ENCODE assay signal across 7 mouse cellular contexts in the genomic region with DNA sequence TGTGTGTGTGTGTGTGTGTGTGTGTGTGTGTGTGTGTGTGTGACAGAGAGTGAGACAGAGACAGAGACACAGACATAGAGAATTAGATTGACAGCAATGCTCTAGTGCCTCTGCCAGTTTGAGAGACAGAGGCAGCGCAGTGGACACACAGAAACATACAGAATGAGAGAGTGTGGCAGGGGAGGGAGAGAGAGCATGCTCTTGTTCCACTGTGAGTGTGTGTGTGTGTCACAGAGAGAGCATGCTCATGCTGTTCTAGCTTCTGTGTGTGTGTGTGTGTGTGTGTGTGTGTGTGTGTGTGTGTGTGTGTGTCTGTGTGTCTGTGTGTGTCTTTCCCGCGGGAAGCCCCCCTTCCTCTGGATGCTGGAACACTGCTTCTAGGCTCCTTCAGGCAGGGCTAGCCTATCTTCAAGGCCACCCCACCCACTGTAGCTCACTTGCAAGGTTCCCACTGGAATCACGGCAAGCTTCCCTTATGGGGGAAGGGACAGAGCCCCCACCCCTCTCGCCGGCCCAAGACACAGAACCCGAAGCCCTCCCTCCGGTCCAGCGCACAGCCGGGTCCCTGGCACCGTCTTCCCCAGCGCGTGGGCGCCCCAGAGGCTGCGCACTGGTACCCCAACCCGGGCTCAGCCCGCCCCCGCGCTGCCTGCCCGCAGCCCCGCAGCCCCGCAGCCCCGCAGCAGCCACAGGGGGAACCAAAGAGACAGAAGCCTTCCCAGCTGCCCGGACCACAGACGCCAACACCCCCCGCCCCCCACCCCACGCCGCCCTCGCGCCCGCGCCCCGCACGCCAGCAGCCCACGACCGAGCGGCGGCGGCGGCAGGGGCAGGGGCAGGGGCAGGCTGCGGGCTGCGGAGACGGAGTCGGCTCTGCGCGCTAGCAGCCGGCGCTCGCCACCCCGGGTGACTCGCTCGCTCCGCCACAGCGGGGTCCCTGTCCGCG.
DNase-seq lines count a peak whose midpoint lies in the region; ATAC-seq lines count a peak whose summit lies in the region.
"Not testable (repeated sequence)": the region's sequence is repeated elsewhere in the genome, so short reads cannot be mapped to it uniquely, and the experiment has no call there.

No protein-coding gene starts in this region.

- H3K4me2 ChIP-seq in embryonic facial prominence, embryonic 12.5 days (replicated peaks); forebrain, embryonic 15.5 days (replicated peaks); hindbrain, embryonic 11.5 days (replicated peaks; ENCODE audit: low read depth, low read length); intestine, embryonic 15.5 days (replicated peaks); limb, embryonic 12.5 days; midbrain, embryonic 11.5 days; neural tube, embryonic 12.5 days (replicated peaks): not testable (repeated sequence)

- no CpG with 5 or more reads among the region's 56 CpGs for WGBS in embryonic facial prominence, embryonic 12.5 days
- no CpG with 5 or more reads among the region's 56 CpGs for WGBS in forebrain, embryonic 15.5 days
- no CpG with 5 or more reads among the region's 56 CpGs for WGBS in hindbrain, embryonic 11.5 days
- WGBS in intestine, embryonic 15.5 days = no CpG with 5 or more reads among the region's 56 CpGs
- WGBS in limb, embryonic 12.5 days = no CpG with 5 or more reads among the region's 56 CpGs
- no CpG with 5 or more reads among the region's 56 CpGs for WGBS in midbrain, embryonic 11.5 days
- no CpG with 5 or more reads among the region's 56 CpGs for WGBS in neural tube, embryonic 12.5 days

- H3K9me3 ChIP-seq in embryonic facial prominence, embryonic 12.5 days; forebrain, embryonic 15.5 days; hindbrain, embryonic 11.5 days (ENCODE audit: control insufficient read depth, low read length); intestine, embryonic 15.5 days; limb, embryonic 12.5 days; midbrain, embryonic 11.5 days (ENCODE audit: control insufficient read depth, low read length); neural tube, embryonic 12.5 days: not testable (repeated sequence)

- DNase-seq in hindbrain, embryonic 11.5 days (ENCODE audit: low spot score); midbrain, embryonic 11.5 days (ENCODE audit: low spot score, missing footprints): not testable (repeated sequence)

- not testable (repeated sequence) for H3K36me3 ChIP-seq in embryonic facial prominence, embryonic 12.5 days; forebrain, embryonic 15.5 days; hindbrain, embryonic 11.5 days (ENCODE audit: control insufficient read depth, insufficient read depth, low read length); intestine, embryonic 15.5 days; limb, embryonic 12.5 days; midbrain, embryonic 11.5 days (ENCODE audit: control insufficient read depth, insufficient read depth, low read length); neural tube, embryonic 12.5 days

- ATAC-seq in embryonic facial prominence, embryonic 12.5 days (ENCODE audit: insufficient number of reproducible peaks, insufficient read depth, low FRiP score, low TSS enrichment) = 0 out of 2 replicates have a peak, but pooled peaks have one; percentile 47
- peak; percentile 88 for ATAC-seq in forebrain, embryonic 15.5 days (replicated peaks)
- ATAC-seq in hindbrain, embryonic 11.5 days (ENCODE audit: low FRiP score) = peak; percentile 85
- peak; percentile 76 for ATAC-seq in intestine, embryonic 15.5 days
- ATAC-seq in limb, embryonic 12.5 days (ENCODE audit: insufficient number of reproducible peaks, insufficient read depth, low FRiP score, low TSS enrichment, low read depth) = peak; percentile 69
- peak; percentile 82 for ATAC-seq in midbrain, embryonic 11.5 days (ENCODE audit: low FRiP score)
- peak; percentile 79 for ATAC-seq in neural tube, embryonic 12.5 days (ENCODE audit: low FRiP score, low read depth)

- not testable (repeated sequence) for H3K27me3 ChIP-seq in embryonic facial prominence, embryonic 12.5 days; forebrain, embryonic 15.5 days; hindbrain, embryonic 11.5 days (ENCODE audit: control insufficient read depth, insufficient read depth, low read length); intestine, embryonic 15.5 days (replicated peaks); limb, embryonic 12.5 days; midbrain, embryonic 11.5 days (ENCODE audit: control insufficient read depth, insufficient read depth, low read length); neural tube, embryonic 12.5 days (replicated peaks)

- not testable (repeated sequence) for H3K4me3 ChIP-seq in embryonic facial prominence, embryonic 12.5 days; forebrain, embryonic 15.5 days; hindbrain, embryonic 11.5 days (ENCODE audit: low read depth, low read length); intestine, embryonic 15.5 days (replicated peaks); limb, embryonic 12.5 days (replicated peaks); midbrain, embryonic 11.5 days (ENCODE audit: low read depth, low read length); neural tube, embryonic 12.5 days

- H3K4me1 ChIP-seq in embryonic facial prominence, embryonic 12.5 days; forebrain, embryonic 15.5 days; hindbrain, embryonic 11.5 days (replicated peaks; ENCODE audit: control insufficient read depth, insufficient read depth, low read length); intestine, embryonic 15.5 days (replicated peaks); limb, embryonic 12.5 days (replicated peaks); midbrain, embryonic 11.5 days (ENCODE audit: control insufficient read depth, insufficient read depth, low read length); neural tube, embryonic 12.5 days: not testable (repeated sequence)

- not testable (repeated sequence) for H3K9ac ChIP-seq in embryonic facial prominence, embryonic 12.5 days; forebrain, embryonic 15.5 days (replicated peaks); hindbrain, embryonic 11.5 days (ENCODE audit: low read depth, low read length); intestine, embryonic 15.5 days; limb, embryonic 12.5 days (replicated peaks); midbrain, embryonic 11.5 days (ENCODE audit: low read length); neural tube, embryonic 12.5 days

- not testable (repeated sequence) for H3K27ac ChIP-seq in embryonic facial prominence, embryonic 12.5 days; forebrain, embryonic 15.5 days (replicated peaks); hindbrain, embryonic 11.5 days (ENCODE audit: low read depth, low read length); intestine, embryonic 15.5 days; limb, embryonic 12.5 days; midbrain, embryonic 11.5 days (ENCODE audit: low read depth, low read length); neural tube, embryonic 12.5 days
